Mouse (Mus musculus) liver, embryonic 16.5 days (tissue): ENCODE results near the gene Rex2. TPM values are rescaled to one million over a fixed set of nuclear protein-coding genes. Genes with fewer than 3 reads are reported as not detected.
"Not testable (repeated sequence)": the region's sequence is repeated elsewhere in the genome, so short reads cannot be mapped to it uniquely, and the experiment has no call there.

ENCODE experiments used
- ATAC-seq: fragments of 200-750 bp; cut with Nextera tagmentation; 2 replicates; pipeline ENCODE4 v1.8.0; 2017; ENCODE audit warnings: low read depth, mild to moderate bottlenecking, moderate number of reproducible peaks, moderate library complexity
- H3K27ac ChIP-seq: fragments of 300-500 bp; sonication (generic); 2 replicates; pipeline ENCODE4 v1.5.1; 2014; ENCODE audit warnings: mild to moderate bottlenecking, low read length
- H3K27me3 ChIP-seq: fragments of 300-500 bp; sonication (generic); 2 replicates; pipeline ENCODE4 v1.6.1; 2014; ENCODE audit warnings: low read depth, low read length, mixed read lengths; ENCODE audit not compliant: control insufficient read depth, insufficient read depth
- H3K36me3 ChIP-seq: fragments of 300-500 bp; sonication (generic); 2 replicates; pipeline ENCODE4 v1.6.1; 2014; ENCODE audit warnings: mild to moderate bottlenecking; ENCODE audit not compliant: control insufficient read depth, insufficient read depth
- H3K4me1 ChIP-seq: fragments of 300-500 bp; sonication (generic); 2 replicates; pipeline ENCODE4 v1.6.1; 2014; ENCODE audit warnings: low read depth, low read length, mixed read lengths; ENCODE audit not compliant: control insufficient read depth
- H3K4me2 ChIP-seq: fragments of 300-500 bp; sonication (generic); 2 replicates; pipeline ENCODE4 v1.6.1; 2014; ENCODE audit warnings: low read depth, low read length, mixed read lengths
- H3K4me3 ChIP-seq: fragments of 300-500 bp; sonication (generic); 2 replicates; pipeline ENCODE4 v1.5.1; 2014; ENCODE audit warnings: low read depth, mild to moderate bottlenecking, low read length
- H3K9ac ChIP-seq: fragments of 300-500 bp; sonication (generic); 2 replicates; pipeline ENCODE4 v1.6.1; 2014; ENCODE audit warnings: low read depth, low read length
- H3K9me3 ChIP-seq: fragments of 300-500 bp; sonication (generic); replicated peaks from 2 replicates; pipeline ENCODE4 v1.6.1; 2016; ENCODE audit warnings: low read length; ENCODE audit not compliant: control insufficient read depth
- WGBS: fragments of 180-500 bp; shearing (Covaris S2); extraction: QIAGEN DNeasy Blood & Tissue Kit; methylation state at CpG from one replicate; pipeline ENCODE4 v1.1.7; 2014; ENCODE audit not compliant: insufficient replicate concordance; 5-methylcytosine and 5-hydroxymethylcytosine counted together
- polyA plus RNA-seq: library from polyadenylated mRNA; unstranded; fragments of >200 nt; fragmentation: Nextera tagmentation; extraction: Ambion mirVana; gene quantifications from 2 replicates; pipeline ENCODE4 v1.2.1, GENCODE M21; 2015

Rex2 gene
- polyA plus RNA-seq = not detected in 2 replicates

- not testable (repeated sequence) for ATAC-seq, H3K4me2 ChIP-seq
- no CpG with 5 or more reads among the region's 6 CpGs for WGBS
These were observed at the start of gene Rex2 for GRCm38 (mm10) chr4:147021550-147021949. Rex2 (plus strand) TSS chr4:147021850.

GRCm38 (mm10) chr4:146976581-146976980, 45.1 kb upstream of the Rex2 start:
- not testable (repeated sequence) for H3K4me2 ChIP-seq, H3K4me1 ChIP-seq, H3K9me3 ChIP-seq, H3K27me3 ChIP-seq, H3K27ac ChIP-seq, H3K4me3 ChIP-seq, ATAC-seq, H3K36me3 ChIP-seq, H3K9ac ChIP-seq
- 12% methylated on average over 2 of the region's 2 CpGs for WGBS

More at GRCm38 (mm10) chr4:147021550-147021949, at the start of gene Rex2:
- not testable (repeated sequence) for H3K9me3 ChIP-seq, H3K27ac ChIP-seq, H3K4me3 ChIP-seq, H3K27me3 ChIP-seq, H3K9ac ChIP-seq, H3K4me1 ChIP-seq, H3K36me3 ChIP-seq

- not testable (repeated sequence) for H3K4me3 ChIP-seq, H3K9ac ChIP-seq, H3K27me3 ChIP-seq, H3K4me1 ChIP-seq, ATAC-seq, H3K36me3 ChIP-seq, H3K9me3 ChIP-seq, H3K27ac ChIP-seq, H3K4me2 ChIP-seq
- WGBS = no CpG with 5 or more reads among the region's 1 CpGs
These were observed 3.2 kb upstream of the Rex2 start for GRCm38 (mm10) chr4:147018400-147018799.

- not testable (repeated sequence) for H3K4me3 ChIP-seq, H3K4me2 ChIP-seq, H3K36me3 ChIP-seq, H3K9me3 ChIP-seq, ATAC-seq, H3K9ac ChIP-seq, H3K27me3 ChIP-seq, H3K4me1 ChIP-seq, H3K27ac ChIP-seq
- 18% methylated on average over 1 of the region's 1 CpGs for WGBS
These were observed 4.7 kb downstream of the Rex2 start for GRCm38 (mm10) chr4:147026374-147026773.

GRCm38 (mm10) chr4:147031308-147032036, 9.8 kb downstream of the Rex2 start:
- 68% methylated on average over 1 of the region's 2 CpGs for WGBS
- not testable (repeated sequence) for H3K27ac ChIP-seq, H3K4me3 ChIP-seq, H3K9me3 ChIP-seq, H3K9ac ChIP-seq, H3K36me3 ChIP-seq, H3K4me1 ChIP-seq, H3K27me3 ChIP-seq, ATAC-seq, H3K4me2 ChIP-seq

- not testable (repeated sequence) for H3K36me3 ChIP-seq, H3K4me3 ChIP-seq, H3K27me3 ChIP-seq, ATAC-seq, H3K9me3 ChIP-seq, H3K9ac ChIP-seq, H3K4me2 ChIP-seq, H3K4me1 ChIP-seq, H3K27ac ChIP-seq
- 79% methylated on average over 2 of the region's 3 CpGs for WGBS
These were observed 42.1 kb downstream of the Rex2 start for GRCm38 (mm10) chr4:147063768-147064167.

- H3K4me2 ChIP-seq, H3K27ac ChIP-seq, H3K9me3 ChIP-seq, H3K4me3 ChIP-seq, H3K9ac ChIP-seq, ATAC-seq, H3K4me1 ChIP-seq, H3K27me3 ChIP-seq, H3K36me3 ChIP-seq: not testable (repeated sequence)
- WGBS = 53% methylated on average over 2 of the region's 3 CpGs
These were observed 44.2 kb downstream of the Rex2 start for GRCm38 (mm10) chr4:147065861-147066260.

- H3K9me3 ChIP-seq, ATAC-seq, H3K4me1 ChIP-seq, H3K27ac ChIP-seq, H3K4me2 ChIP-seq, H3K27me3 ChIP-seq, H3K4me3 ChIP-seq, H3K9ac ChIP-seq, H3K36me3 ChIP-seq: not testable (repeated sequence)
- 67% methylated on average over 1 of the region's 1 CpGs for WGBS
These were observed 44.7 kb downstream of the Rex2 start for GRCm38 (mm10) chr4:147066380-147066779.

GRCm38 (mm10) chr4:147095641-147096040, 74.0 kb downstream of the Rex2 start:
- not testable (repeated sequence) for H3K9ac ChIP-seq, H3K27me3 ChIP-seq, H3K9me3 ChIP-seq, H3K36me3 ChIP-seq, H3K4me1 ChIP-seq, ATAC-seq, H3K27ac ChIP-seq, H3K4me2 ChIP-seq, H3K4me3 ChIP-seq
- WGBS = 41% methylated on average over 2 of the region's 2 CpGs
